Mouse (Mus musculus) midbrain, embryonic 11.5 days (tissue): ENCODE measurements around the gene Gm20696. TPM values are rescaled to one million over a fixed set of nuclear protein-coding genes. Genes with fewer than 3 reads are reported as not detected.
A peak's percentile ranks its signal among the peaks of the same experiment; 100 is the strongest.

Experiments
- ATAC-seq: fragments of 200-750 bp; cut with Nextera tagmentation; 2 replicates; pipeline ENCODE4 v1.8.0; 2017; ENCODE audit warnings: moderate TSS enrichment, moderate library complexity; ENCODE audit not compliant: low FRiP score
- DNase-seq: peaks from one replicate; pipeline ENCODE4 v3.0.0; 2015; ENCODE audit warnings: low spot score; ENCODE audit errors: missing footprints
- H3K27ac ChIP-seq: fragments of 300-500 bp; sonication (generic); 2 replicates; pipeline ENCODE4 v1.5.1; 2014; ENCODE audit warnings: low read depth, low read length
- H3K27me3 ChIP-seq: fragments of 300-500 bp; sonication (generic); 2 replicates; pipeline ENCODE4 v1.6.1; 2014; ENCODE audit warnings: mild to moderate bottlenecking, low read length, moderate library complexity, mixed read lengths; ENCODE audit not compliant: control insufficient read depth, insufficient read depth
- H3K36me3 ChIP-seq: fragments of 300-500 bp; sonication (generic); 2 replicates; pipeline ENCODE4 v1.6.1; 2014; ENCODE audit warnings: mild to moderate bottlenecking, low read length, moderate library complexity, mixed read lengths; ENCODE audit not compliant: control insufficient read depth, insufficient read depth
- H3K4me1 ChIP-seq: fragments of 300-500 bp; sonication (generic); 2 replicates; pipeline ENCODE4 v1.6.1; 2014; ENCODE audit warnings: low read length; ENCODE audit not compliant: control insufficient read depth, insufficient read depth
- H3K4me2 ChIP-seq: fragments of 300-500 bp; sonication (generic); 2 replicates; pipeline ENCODE4 v1.6.1; 2014; ENCODE audit warnings: mild to moderate bottlenecking, moderate library complexity
- H3K4me3 ChIP-seq: fragments of 300-500 bp; sonication (generic); 2 replicates; pipeline ENCODE4 v1.5.1; 2014; ENCODE audit warnings: low read depth, low read length
- H3K9ac ChIP-seq: fragments of 300-500 bp; sonication (generic); 2 replicates; pipeline ENCODE4 v1.6.1; 2014; ENCODE audit warnings: low read length
- H3K9me3 ChIP-seq: fragments of 300-500 bp; sonication (generic); 2 replicates; pipeline ENCODE4 v1.6.1; 2016; ENCODE audit warnings: low read length; ENCODE audit not compliant: control insufficient read depth
- WGBS: fragments of 180-500 bp; shearing (Covaris S2); extraction: QIAGEN DNeasy Blood & Tissue Kit; methylation state at CpG from one replicate; pipeline ENCODE4 v1.1.7; 2014; 5-methylcytosine and 5-hydroxymethylcytosine counted together
- polyA plus RNA-seq: library from polyadenylated mRNA; unstranded; fragments of >200 nt; fragmentation: Nextera tagmentation; extraction: Ambion mirVana; gene quantifications from 2 replicates; pipeline ENCODE4 v1.2.1, GENCODE M21; 2014

The Gm20696 gene
- polyA plus RNA-seq, 1 experiment from 2014 or later: 3.4 TPM

- Histone ChIP-seq H3K27ac (no peak overlapping the region), H3K4me2 (no peak overlapping the region), H3K4me3 (no peak overlapping the region), H3K4me1 (peaks cover 3% of the 10 kb centered on the region; the same call in 1 of the 2 replicates), H3K36me3 (no peaks in the 10 kb centered on the region), H3K9me3 (no peaks in the 10 kb centered on the region), H3K27me3 (no peaks in the 10 kb centered on the region), H3K9ac (no peak overlapping the region)
- no peak for ATAC-seq
- WGBS: 76% methylated on average over 3 of the region's 3 CpGs
- no peak for DNase-seq
Observed at GRCm38 (mm10) chr6:99467831-99468230, 198.8 kb downstream of the Gm20696 start.

- Histone ChIP-seq H3K27ac (no peak overlapping the region), H3K9ac (no peak overlapping the region), H3K27me3 (no peaks in the 10 kb centered on the region), H3K36me3 (no peaks in the 10 kb centered on the region), H3K4me3 (no peak overlapping the region), H3K4me2 (no peak overlapping the region), H3K4me1 (peaks cover 3% of the 10 kb centered on the region; the same call in 1 of the 2 replicates), H3K9me3 (no peaks in the 10 kb centered on the region)
- 26% methylated on average over 8 of the region's 8 CpGs for WGBS
- DNase-seq (no peak), ATAC-seq (0 out of 2 replicates have a peak, but pooled peaks have one; percentile 24)
Observed at GRCm38 (mm10) chr6:99467109-99467508, 199.5 kb downstream of the Gm20696 start.

- Histone ChIP-seq H3K9me3 (no peaks in the 10 kb centered on the region), H3K27ac (no peak overlapping the region), H3K4me3 (no peak overlapping the region), H3K4me1 (peaks cover 3% of the 10 kb centered on the region; the same call in 1 of the 2 replicates), H3K4me2 (no peak overlapping the region), H3K9ac (no peak overlapping the region), H3K27me3 (no peaks in the 10 kb centered on the region), H3K36me3 (no peaks in the 10 kb centered on the region)
- 90% methylated on average over 8 of the region's 8 CpGs for WGBS
- ATAC-seq: no peak
- DNase-seq: no peak
Observed at GRCm38 (mm10) chr6:99466354-99466753, 200.2 kb downstream of the Gm20696 start.

GRCm38 (mm10) chr6:99464449-99464848 is 202.1 kb downstream of the Gm20696 start:
- Histone ChIP-seq H3K27me3 (no peaks in the 10 kb centered on the region), H3K27ac (no peak overlapping the region), H3K4me3 (no peak overlapping the region), H3K4me1 (peaks cover 3% of the 10 kb centered on the region; the same call in 1 of the 2 replicates), H3K36me3 (no peaks in the 10 kb centered on the region), H3K9me3 (no peaks in the 10 kb centered on the region), H3K9ac (no peak overlapping the region), H3K4me2 (no peak overlapping the region)
- 92% methylated on average over 4 of the region's 4 CpGs for WGBS
- DNase-seq (no peak), ATAC-seq (no peak)

GRCm38 (mm10) chr6:99463906-99464305 is 202.7 kb downstream of the Gm20696 start:
- Histone ChIP-seq H3K4me3 (no peak overlapping the region), H3K9me3 (no peaks in the 10 kb centered on the region), H3K27ac (no peak overlapping the region), H3K36me3 (no peaks in the 10 kb centered on the region), H3K27me3 (no peaks in the 10 kb centered on the region), H3K9ac (no peak overlapping the region), H3K4me2 (no peak overlapping the region), H3K4me1 (peaks cover 3% of the 10 kb centered on the region; the same call in 1 of the 2 replicates)
- DNase-seq: no peak
- no peak for ATAC-seq
- 91% methylated on average over 7 of the region's 7 CpGs for WGBS

- no peak overlapping the region for H3K4me2 ChIP-seq
- no peak overlapping the region for H3K9ac ChIP-seq
- H3K36me3 ChIP-seq: no peaks in the 10 kb centered on the region
- ATAC-seq (no peak), DNase-seq (no peak)
- H3K9me3 ChIP-seq: no peaks in the 10 kb centered on the region
- 91% methylated on average over 4 of the region's 4 CpGs for WGBS
- H3K27ac ChIP-seq: no peak overlapping the region
- no peaks in the 10 kb centered on the region for H3K27me3 ChIP-seq
- no peaks in the 10 kb centered on the region for H3K4me1 ChIP-seq
- H3K4me3 ChIP-seq: no peak overlapping the region
Observed at GRCm38 (mm10) chr6:99458775-99459174, 207.8 kb downstream of the Gm20696 start.

GRCm38 (mm10) chr6:99453763-99454520 is 212.7 kb downstream of the Gm20696 start:
- no peak overlapping the region for H3K4me2 ChIP-seq
- H3K27me3 ChIP-seq: no peaks in the 10 kb centered on the region
- H3K9me3 ChIP-seq: no peaks in the 10 kb centered on the region
- H3K4me3 ChIP-seq: no peak overlapping the region
- H3K36me3 ChIP-seq: no peaks in the 10 kb centered on the region
- peaks cover 3% of the 10 kb centered on the region for H3K4me1 ChIP-seq
- no peak for ATAC-seq
- 92% methylated on average over 7 of the region's 7 CpGs for WGBS
- H3K9ac ChIP-seq: no peak overlapping the region
- no peak overlapping the region for H3K27ac ChIP-seq
- DNase-seq: no peak

GRCm38 (mm10) chr6:99452638-99453185 is 213.9 kb downstream of the Gm20696 start:
- no peak for DNase-seq
- peaks cover 3% of the 10 kb centered on the region for H3K4me1 ChIP-seq
- H3K27ac ChIP-seq: no peak overlapping the region
- no peaks in the 10 kb centered on the region for H3K36me3 ChIP-seq
- no peaks in the 10 kb centered on the region for H3K27me3 ChIP-seq
- H3K9me3 ChIP-seq: no peaks in the 10 kb centered on the region
- no peak overlapping the region for H3K4me3 ChIP-seq
- H3K4me2 ChIP-seq: no peak overlapping the region
- H3K9ac ChIP-seq: no peak overlapping the region
- no peak for ATAC-seq
- 61% methylated on average over 2 of the region's 2 CpGs for WGBS

- Histone ChIP-seq H3K4me2 (no peak overlapping the region), H3K27ac (no peak overlapping the region), H3K9ac (no peak overlapping the region), H3K36me3 (no peaks in the 10 kb centered on the region), H3K4me1 (peaks cover 3% of the 10 kb centered on the region), H3K27me3 (no peaks in the 10 kb centered on the region), H3K9me3 (no peaks in the 10 kb centered on the region), H3K4me3 (no peak overlapping the region)
- no peak for DNase-seq
- no peak for ATAC-seq
- WGBS: 58% methylated on average over 11 of the region's 11 CpGs
Observed at GRCm38 (mm10) chr6:99451479-99451878, 215.1 kb downstream of the Gm20696 start.
